Mouse (Mus musculus): ENCODE results near the gene Sart1.

DNA sequence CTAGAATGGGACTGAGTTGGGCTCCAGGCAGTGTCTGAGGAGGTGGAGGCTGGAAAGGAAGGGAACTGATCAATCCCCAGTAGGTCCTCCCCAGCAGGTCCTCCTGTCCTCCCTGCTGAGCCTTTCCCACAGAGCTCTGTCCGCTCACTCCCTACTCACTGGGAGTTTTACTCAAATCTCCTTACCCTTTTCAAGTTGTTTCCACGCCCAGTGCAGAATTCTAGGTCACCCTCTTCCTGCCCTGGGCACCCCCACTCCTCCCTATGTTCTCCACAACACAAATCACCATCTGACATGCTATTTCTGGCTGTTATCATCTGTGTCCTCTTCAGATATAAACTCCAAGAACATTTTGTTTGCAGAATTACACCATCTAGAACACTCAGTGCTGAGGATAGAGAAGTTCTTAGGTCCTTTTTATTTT is 26.0 kb upstream of the Sart1 start:
- TF ChIP-seq TAL1 (IDR thresholded peaks at IDR 0.05; ENCODE audit: low read length) (no peak), GATA1 (IDR thresholded peaks at IDR 0.05; ENCODE audit: low read length) (no peak)
